Mouse (Mus musculus) embryonic facial prominence, embryonic 13.5 days (tissue): ENCODE results near the gene Usp36. TPM values are rescaled to one million over a fixed set of nuclear protein-coding genes. Genes with fewer than 3 reads are reported as not detected.

Experiments used
- ATAC-seq: fragments of 200-750 bp; cut with Nextera tagmentation; 2 replicates; pipeline ENCODE4 v1.8.0; 2017; ENCODE audit warnings: low read depth; ENCODE audit not compliant: insufficient number of reproducible peaks, insufficient read depth, low FRiP score, low TSS enrichment
- H3K27ac ChIP-seq: fragments of 300-500 bp; sonication (generic); 2 replicates; pipeline ENCODE4 v1.5.1; 2015; ENCODE audit warnings: moderate library complexity, mild to moderate bottlenecking, inconsistent platforms
- H3K27me3 ChIP-seq: fragments of 300-500 bp; sonication (generic); 2 replicates; pipeline ENCODE4 v1.6.1; 2015; ENCODE audit warnings: mild to moderate bottlenecking, inconsistent platforms
- H3K36me3 ChIP-seq: fragments of 300-500 bp; sonication (generic); 2 replicates; pipeline ENCODE4 v1.6.1; 2015; ENCODE audit warnings: mild to moderate bottlenecking, inconsistent platforms
- H3K4me1 ChIP-seq: fragments of 300-500 bp; sonication (generic); 2 replicates; pipeline ENCODE4 v1.6.1; 2015; ENCODE audit warnings: inconsistent platforms
- H3K4me2 ChIP-seq: fragments of 300-500 bp; sonication (generic); 2 replicates; pipeline ENCODE4 v1.6.1; 2015; ENCODE audit warnings: moderate library complexity, mild to moderate bottlenecking, inconsistent platforms
- H3K4me3 ChIP-seq: fragments of 300-500 bp; sonication (generic); 2 replicates; pipeline ENCODE4 v1.5.1; 2015; ENCODE audit warnings: mild to moderate bottlenecking, inconsistent platforms
- H3K9ac ChIP-seq: fragments of 300-500 bp; sonication (generic); 2 replicates; pipeline ENCODE4 v1.6.1; 2015; ENCODE audit warnings: mild to moderate bottlenecking, inconsistent platforms
- H3K9me3 ChIP-seq: fragments of 300-500 bp; sonication (generic); 2 replicates; pipeline ENCODE4 v1.6.1; 2016; ENCODE audit warnings: inconsistent platforms
- WGBS: fragments of 180-500 bp; shearing (Covaris S2); methylation state at CpG from one replicate; pipeline ENCODE4 v1.1.7; 2015; ENCODE audit warnings: mixed read lengths; 5-methylcytosine and 5-hydroxymethylcytosine counted together
- polyA plus RNA-seq: library from polyadenylated mRNA; unstranded; fragments of >200 nt; fragmentation: Nextera tagmentation; extraction: Ambion mirVana; gene quantifications from 2 replicates; pipeline ENCODE4 v1.2.1, GENCODE M21; 2015

Gene Usp36
- polyA plus RNA-seq, result 22.8 and 24.0 TPM in 2 replicates

- Histone ChIP-seq H3K9ac (peak within 1 kb of the TSS; percentile 92), H3K27me3 (no peaks in the 10 kb centered on the region), H3K4me1 (peaks cover 15% of the 10 kb centered on the region), H3K4me2 (peak within 1 kb of the TSS; percentile 94), H3K36me3 (peaks cover 25% of the 10 kb centered on the region), H3K4me3 (peak within 1 kb of the TSS; percentile 95), H3K9me3 (no peaks in the 10 kb centered on the region), H3K27ac (peak within 1 kb of the TSS; percentile 90)
- ATAC-seq, result peak; percentile 99
- under 1% methylated on average over 68 of the region's 68 CpGs for WGBS
These were observed at the start of gene Usp36 for GRCm38 (mm10) chr11:118289999-118290889. Gene Usp36 (minus strand): TSS chr11:118290244.

GRCm38 (mm10) chr11:118337491-118338168 is 47.6 kb upstream of the Usp36 start:
- Histone ChIP-seq H3K9ac (no peak overlapping the region), H3K4me1 (peaks cover 28% of the 10 kb centered on the region), H3K27ac (no peak overlapping the region), H3K4me2 (no peak overlapping the region), H3K27me3 (no peaks in the 10 kb centered on the region), H3K9me3 (no peaks in the 10 kb centered on the region), H3K4me3 (no peak overlapping the region), H3K36me3 (peaks cover 31% of the 10 kb centered on the region)
- ATAC-seq, result no peak
- WGBS, result 80% methylated on average over 8 of the region's 8 CpGs

GRCm38 (mm10) chr11:118333431-118333830 is 43.4 kb upstream of the Usp36 start:
- peaks cover 30% of the 10 kb centered on the region for H3K4me1 ChIP-seq
- H3K9ac ChIP-seq, result 0 out of 2 replicates have a peak overlapping the region, but pooled peaks have one; percentile 12
- H3K9me3 ChIP-seq, result 0 out of 2 replicates have a peak, but pooled peaks cover 5% of the 10 kb centered on the region
- 82% methylated on average over 17 of the region's 17 CpGs for WGBS
- peak overlapping the region; percentile 39; the same call in 1 of the 2 replicates for H3K27ac ChIP-seq
- no peak overlapping the region for H3K4me3 ChIP-seq
- H3K36me3 ChIP-seq, result peaks cover 43% of the 10 kb centered on the region
- no peaks in the 10 kb centered on the region for H3K27me3 ChIP-seq
- ATAC-seq, result no peak
- no peak overlapping the region for H3K4me2 ChIP-seq

DNA sequence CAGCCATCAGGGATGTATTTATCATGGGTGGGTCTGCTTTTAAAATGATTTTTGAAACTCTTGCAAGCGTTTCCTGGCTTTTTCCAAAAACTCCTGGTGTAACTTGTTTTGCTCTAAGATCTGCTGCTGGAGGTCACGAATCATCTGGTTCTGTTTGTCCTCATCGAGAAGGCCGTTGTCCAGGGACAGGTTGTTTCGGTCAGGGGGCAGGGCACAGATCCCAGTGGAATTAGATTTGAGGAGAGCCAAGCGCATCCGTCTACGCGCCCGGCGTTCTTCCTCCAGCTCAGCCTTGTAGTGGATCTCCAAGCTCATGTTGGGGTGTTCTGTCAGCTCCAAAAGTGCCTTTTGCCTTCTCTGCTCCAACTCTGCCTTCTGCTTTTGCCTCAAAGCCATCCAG is 42.3 kb upstream of the Usp36 start:
- no peak for ATAC-seq
- no peak overlapping the region for H3K4me3 ChIP-seq
- H3K9ac ChIP-seq, result no peak overlapping the region
- no peaks in the 10 kb centered on the region for H3K27me3 ChIP-seq
- no peak overlapping the region for H3K4me2 ChIP-seq
- H3K27ac ChIP-seq, result no peak overlapping the region; the same call in 1 of the 2 replicates
- 0 out of 2 replicates have a peak, but pooled peaks cover 5% of the 10 kb centered on the region for H3K9me3 ChIP-seq
- H3K4me1 ChIP-seq, result peaks cover 40% of the 10 kb centered on the region
- 78% methylated on average over 11 of the region's 11 CpGs for WGBS
- peaks cover 43% of the 10 kb centered on the region for H3K36me3 ChIP-seq

- Histone ChIP-seq H3K4me3 (no peak overlapping the region), H3K36me3 (peaks cover 46% of the 10 kb centered on the region), H3K9ac (no peak overlapping the region), H3K4me2 (no peak overlapping the region), H3K9me3 (0 out of 2 replicates have a peak, but pooled peaks cover 5% of the 10 kb centered on the region), H3K27me3 (no peaks in the 10 kb centered on the region), H3K4me1 (peaks cover 56% of the 10 kb centered on the region), H3K27ac (no peak overlapping the region)
- WGBS, result 96% methylated on average over 16 of the region's 16 CpGs
- ATAC-seq, result no peak
These were observed 40.7 kb upstream of the Usp36 start for GRCm38 (mm10) chr11:118330777-118331176.

- Histone ChIP-seq H3K9ac (no peak overlapping the region), H3K4me2 (no peak overlapping the region), H3K27me3 (no peaks in the 10 kb centered on the region), H3K36me3 (peaks cover 46% of the 10 kb centered on the region), H3K4me1 (peaks cover 59% of the 10 kb centered on the region), H3K9me3 (0 out of 2 replicates have a peak, but pooled peaks cover 5% of the 10 kb centered on the region), H3K27ac (no peak overlapping the region), H3K4me3 (no peak overlapping the region)
- WGBS, result 91% methylated on average over 14 of the region's 14 CpGs
- ATAC-seq, result no peak
These were observed 40.3 kb upstream of the Usp36 start for GRCm38 (mm10) chr11:118330361-118330760.

DNA sequence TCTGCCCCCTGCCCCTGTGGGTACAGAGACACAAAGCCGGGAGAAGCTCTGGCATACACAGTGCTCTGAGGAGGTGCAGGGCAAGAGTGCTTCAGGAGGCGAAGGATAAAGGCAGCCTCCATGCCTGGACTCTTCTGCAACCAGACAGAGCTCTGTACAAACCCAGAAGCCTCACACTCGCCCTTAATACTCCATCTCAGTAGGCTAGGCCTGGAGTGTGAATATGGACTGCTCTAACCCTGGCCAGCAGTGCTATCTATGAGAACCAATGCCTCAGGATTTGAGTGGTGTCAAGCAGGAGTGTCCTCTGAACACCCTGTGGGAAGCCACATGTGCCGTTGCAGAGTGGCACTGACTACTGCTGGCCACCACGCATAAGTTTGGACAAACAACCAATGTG is 38.9 kb upstream of the Usp36 start:
- H3K9ac ChIP-seq, result no peak overlapping the region; the same call in 1 of the 2 replicates
- WGBS, result 90% methylated on average over 5 of the region's 5 CpGs
- H3K27ac ChIP-seq, result peak overlapping the region; percentile 95; the same call in 1 of the 2 replicates
- peaks cover 46% of the 10 kb centered on the region for H3K36me3 ChIP-seq
- 0 out of 2 replicates have a peak, but pooled peaks cover 5% of the 10 kb centered on the region for H3K9me3 ChIP-seq
- no peaks in the 10 kb centered on the region for H3K27me3 ChIP-seq
- H3K4me3 ChIP-seq, result no peak overlapping the region
- no peak overlapping the region for H3K4me2 ChIP-seq
- H3K4me1 ChIP-seq, result peaks cover 61% of the 10 kb centered on the region
- ATAC-seq, result no peak

GRCm38 (mm10) chr11:118328511-118328910 is 38.5 kb upstream of the Usp36 start:
- Histone ChIP-seq H3K9ac (peak overlapping the region; percentile 58; the same call in 1 of the 2 replicates), H3K36me3 (peaks cover 42% of the 10 kb centered on the region), H3K4me2 (no peak overlapping the region), H3K9me3 (0 out of 2 replicates have a peak, but pooled peaks cover 5% of the 10 kb centered on the region), H3K4me1 (peaks cover 63% of the 10 kb centered on the region), H3K4me3 (no peak overlapping the region), H3K27me3 (no peaks in the 10 kb centered on the region), H3K27ac (peak overlapping the region; percentile 95)
- 89% methylated on average over 6 of the region's 6 CpGs for WGBS
- no peak for ATAC-seq

GRCm38 (mm10) chr11:118326991-118327971 is 37.2 kb upstream of the Usp36 start:
- ATAC-seq, result peak; percentile 33
- Histone ChIP-seq H3K4me1 (peaks cover 64% of the 10 kb centered on the region), H3K9ac (peak overlapping the region; percentile 58), H3K27me3 (no peaks in the 10 kb centered on the region), H3K4me3 (peak overlapping the region; percentile 20), H3K36me3 (peaks cover 29% of the 10 kb centered on the region), H3K4me2 (peak overlapping the region; percentile 49), H3K27ac (peak overlapping the region; percentile 95), H3K9me3 (0 out of 2 replicates have a peak, but pooled peaks cover 5% of the 10 kb centered on the region)
- WGBS, result 38% methylated on average over 24 of the region's 24 CpGs

DNA sequence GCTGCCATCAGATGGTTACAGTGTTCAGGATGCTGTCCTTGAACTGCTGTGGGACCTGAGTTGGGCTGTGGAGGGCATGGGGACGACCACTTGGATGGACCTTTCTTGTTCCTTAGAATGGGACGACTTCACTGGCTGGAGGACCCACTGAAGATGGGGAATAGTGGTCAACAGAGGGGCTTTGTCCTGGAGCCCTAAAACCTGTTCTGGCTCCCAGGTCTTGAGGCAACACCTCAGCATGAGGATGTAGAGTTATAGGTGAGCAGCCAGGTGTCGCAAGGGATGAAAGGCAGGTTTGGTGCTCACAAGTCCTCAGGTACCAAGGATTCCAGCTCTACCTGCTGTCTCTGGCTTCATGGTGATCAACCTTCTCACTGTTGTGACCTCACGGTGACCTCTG is 36.4 kb upstream of the Usp36 start:
- Histone ChIP-seq H3K4me1 (peaks cover 64% of the 10 kb centered on the region), H3K9me3 (0 out of 2 replicates have a peak, but pooled peaks cover 5% of the 10 kb centered on the region), H3K9ac (no peak overlapping the region), H3K4me3 (no peak overlapping the region), H3K36me3 (peaks cover 27% of the 10 kb centered on the region), H3K4me2 (no peak overlapping the region), H3K27ac (peak overlapping the region; percentile 95), H3K27me3 (no peaks in the 10 kb centered on the region)
- 72% methylated on average over 4 of the region's 4 CpGs for WGBS
- ATAC-seq, result no peak
